Mouse (Mus musculus): ENCODE results near the gene Acads. TPM values are rescaled to one million over a fixed set of nuclear protein-coding genes. Genes with fewer than 3 reads are reported as not detected.

The Acads gene
- polyA plus RNA-seq, 1 experiment from 2014 or later: 37.4 TPM

DNA sequence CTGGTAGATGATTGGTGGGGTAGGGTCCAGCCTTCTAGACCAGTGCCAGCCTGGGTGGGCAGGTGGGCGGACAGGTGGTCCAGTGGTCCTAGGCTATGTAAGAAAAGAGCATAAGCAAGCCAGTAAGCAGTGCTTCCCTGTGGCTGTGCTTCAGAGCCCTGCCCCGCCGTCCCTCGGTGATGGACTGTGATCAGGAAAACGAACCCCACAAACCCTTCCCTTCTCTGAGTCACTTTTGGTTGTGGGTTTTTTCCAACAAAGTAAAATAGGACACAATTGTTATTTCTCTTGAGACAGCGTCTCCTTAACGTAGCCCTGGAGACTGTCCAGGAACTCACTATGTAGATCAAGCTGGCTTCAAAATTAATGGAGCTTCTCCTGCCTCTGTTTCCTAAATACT is 55.8 kb downstream of the Acads start:
- WGBS: 89% methylated on average over 7 of the region's 7 CpGs

DNA sequence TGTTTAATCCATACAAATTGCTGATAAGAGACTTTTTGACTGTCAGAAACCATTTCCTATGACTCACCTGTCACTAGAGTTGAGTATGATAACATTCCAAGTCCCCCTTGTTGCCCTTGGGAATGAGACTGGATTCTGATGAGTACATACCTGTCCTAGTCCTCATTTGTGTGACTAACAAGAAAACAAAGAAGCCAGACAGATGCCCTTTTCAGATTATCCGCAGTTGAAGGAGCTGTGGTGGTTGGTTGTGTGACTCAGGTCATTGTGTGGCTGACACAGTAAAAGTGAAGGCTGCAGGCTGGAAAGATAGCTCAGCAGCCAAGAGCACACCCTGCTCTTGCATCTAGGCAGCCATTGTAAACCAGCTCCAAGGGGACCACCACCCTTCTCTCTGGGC is 56.6 kb downstream of the Acads start:
- 63% methylated on average over 1 of the region's 1 CpGs for WGBS
- Histone ChIP-seq H3K27ac (ENCODE audit: low read depth, low read length) (no peak overlapping the region), H3K36me3 (ENCODE audit: control insufficient read depth, insufficient read depth, low read length) (peaks cover 4% of the 10 kb centered on the region; the same call in 1 of the 2 replicates), H3K4me3 (ENCODE audit: low read depth, low read length) (no peak overlapping the region), H3K9me3 (ENCODE audit: control insufficient read depth, low read length) (no peaks in the 10 kb centered on the region), H3K4me1 (replicated peaks; ENCODE audit: control insufficient read depth, insufficient read depth, low read length) (peaks cover 61% of the 10 kb centered on the region), H3K9ac (ENCODE audit: low read depth, low read length) (no peak overlapping the region), H3K4me2 (no peak overlapping the region), H3K27me3 (replicated peaks; ENCODE audit: control insufficient read depth, insufficient read depth, low read length) (no peaks in the 10 kb centered on the region)
- ATAC-seq (replicated peaks; ENCODE audit: low FRiP score) (no peak), DNase-seq (ENCODE audit: low spot score) (no peak)

More for the DNA sequence above, 55.8 kb downstream of the Acads start:
- no peaks in the 10 kb centered on the region for H3K27me3 ChIP-seq (replicated peaks; ENCODE audit: control insufficient read depth, insufficient read depth, low read length)
- peaks cover 62% of the 10 kb centered on the region for H3K4me1 ChIP-seq (replicated peaks; ENCODE audit: control insufficient read depth, insufficient read depth, low read length)
- no peak overlapping the region for H3K9ac ChIP-seq (ENCODE audit: low read depth, low read length)
- H3K4me2 ChIP-seq: no peak overlapping the region
- no peak overlapping the region for H3K27ac ChIP-seq (ENCODE audit: low read depth, low read length)
- no peak for DNase-seq (ENCODE audit: low spot score)
- H3K4me3 ChIP-seq (ENCODE audit: low read depth, low read length): no peak overlapping the region
- no peaks in the 10 kb centered on the region for H3K9me3 ChIP-seq (ENCODE audit: control insufficient read depth, low read length)
- H3K36me3 ChIP-seq (ENCODE audit: control insufficient read depth, insufficient read depth, low read length): peaks cover 4% of the 10 kb centered on the region; the same call in 1 of the 2 replicates
- no peak for ATAC-seq (replicated peaks; ENCODE audit: low FRiP score)

DNA sequence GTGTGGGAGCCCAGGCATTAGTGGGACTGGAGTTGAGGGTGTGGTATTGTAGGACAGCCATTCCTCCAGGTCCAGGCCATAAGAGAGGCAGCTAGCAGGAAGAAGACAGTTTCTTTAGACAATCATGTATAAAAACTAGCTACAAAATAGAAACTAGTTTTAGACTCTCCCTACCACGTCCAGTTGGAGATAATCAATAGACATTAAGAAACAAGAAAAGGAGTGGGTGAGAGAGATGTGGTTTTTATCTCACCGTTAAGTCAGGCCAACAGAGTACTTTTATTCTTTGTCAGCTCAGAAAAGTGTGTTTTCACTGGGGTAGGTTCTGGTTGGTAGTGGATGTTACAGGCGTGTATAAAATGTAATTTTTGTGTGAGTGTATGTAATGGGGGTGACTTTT is 58.2 kb downstream of the Acads start:
- DNase-seq (ENCODE audit: low spot score): no peak
- 64% methylated on average over 3 of the region's 3 CpGs for WGBS
- Histone ChIP-seq H3K4me3 (ENCODE audit: low read depth, low read length) (no peak overlapping the region), H3K4me2 (no peak overlapping the region), H3K4me1 (replicated peaks; ENCODE audit: control insufficient read depth, insufficient read depth, low read length) (peaks cover 65% of the 10 kb centered on the region), H3K9me3 (ENCODE audit: control insufficient read depth, low read length) (no peaks in the 10 kb centered on the region), H3K27me3 (replicated peaks; ENCODE audit: control insufficient read depth, insufficient read depth, low read length) (no peaks in the 10 kb centered on the region), H3K36me3 (ENCODE audit: control insufficient read depth, insufficient read depth, low read length) (peaks cover 4% of the 10 kb centered on the region; the same call in 1 of the 2 replicates), H3K9ac (ENCODE audit: low read depth, low read length) (no peak overlapping the region), H3K27ac (ENCODE audit: low read depth, low read length) (peak overlapping the region; percentile 16; the same call in 1 of the 2 replicates)
- no peak for ATAC-seq (replicated peaks; ENCODE audit: low FRiP score)

Other genes starting within 250 kb of the Acads start
- gene Oasl2, start 222.4 kb downstream of the Acads start, polyA plus RNA-seq (2014; fragmentation: Nextera tagmentation; extraction: Ambion mirVana): 4.1 and 4.4 TPM in 2 replicates
- gene Oasl1, start 196.1 kb downstream of the Acads start, polyA plus RNA-seq (2014; fragmentation: Nextera tagmentation; extraction: Ambion mirVana): 0.36 and 0.55 TPM in 2 replicates
- gene 2210016L21Rik, start 177.2 kb downstream of the Acads start, polyA plus RNA-seq (2014; fragmentation: Nextera tagmentation; extraction: Ambion mirVana): 37.1 and 40.3 TPM in 2 replicates
- gene Hnf1a, start 148.3 kb downstream of the Acads start, polyA plus RNA-seq (2014; fragmentation: Nextera tagmentation; extraction: Ambion mirVana): 2.7 and 4.1 TPM in 2 replicates
- 14.8 and 17.6 TPM in 2 replicates for gene Sppl3, start 108.2 kb downstream of the Acads start, polyA plus RNA-seq (2014; fragmentation: Nextera tagmentation; extraction: Ambion mirVana)
- gene Gm10401, start 21.1 kb downstream of the Acads start, polyA plus RNA-seq (2014; fragmentation: Nextera tagmentation; extraction: Ambion mirVana): 19.5 and 25.1 TPM in 2 replicates
- 26.8 and 27.3 TPM in 2 replicates for gene Unc119b, start 15.6 kb upstream of the Acads start, polyA plus RNA-seq (2014; fragmentation: Nextera tagmentation; extraction: Ambion mirVana)
- gene Mlec, start 38.8 kb upstream of the Acads start, polyA plus RNA-seq (2014; fragmentation: Nextera tagmentation; extraction: Ambion mirVana): 56.2 and 59.5 TPM in 2 replicates
- gene Cabp1, start 75.0 kb upstream of the Acads start, polyA plus RNA-seq (2014; fragmentation: Nextera tagmentation; extraction: Ambion mirVana): 0.89 and 1.4 TPM in 2 replicates
- gene Pop5, start 116.5 kb upstream of the Acads start, polyA plus RNA-seq (2014; fragmentation: Nextera tagmentation; extraction: Ambion mirVana): 171 and 181 TPM in 2 replicates
- 72.2 and 76.8 TPM in 2 replicates for gene Rnf10, start 153.6 kb upstream of the Acads start, polyA plus RNA-seq (2014; fragmentation: Nextera tagmentation; extraction: Ambion mirVana)
- 62.7 and 67.9 TPM in 2 replicates for gene Coq5, start 160.3 kb upstream of the Acads start, polyA plus RNA-seq (2014; fragmentation: Nextera tagmentation; extraction: Ambion mirVana)
- 1,214 and 1,307 TPM in 2 replicates for gene Dynll1, start 181.7 kb upstream of the Acads start, polyA plus RNA-seq (2014; fragmentation: Nextera tagmentation; extraction: Ambion mirVana)
- gene Srsf9, start 207.8 kb upstream of the Acads start, polyA plus RNA-seq (2014; fragmentation: Nextera tagmentation; extraction: Ambion mirVana): 261 and 275 TPM in 2 replicates
- 39.3 and 39.4 TPM in 2 replicates for gene Gatc, start 221.8 kb upstream of the Acads start, polyA plus RNA-seq (2014; fragmentation: Nextera tagmentation; extraction: Ambion mirVana)
- 59.0 and 59.6 TPM in 2 replicates for gene Triap1, start 221.9 kb upstream of the Acads start, polyA plus RNA-seq (2014; fragmentation: Nextera tagmentation; extraction: Ambion mirVana)
- 792 and 865 TPM in 2 replicates for gene Cox6a1, start 229.6 kb upstream of the Acads start, polyA plus RNA-seq (2014; fragmentation: Nextera tagmentation; extraction: Ambion mirVana)